Mouse (Mus musculus) neutrophil, adult 5-6 weeks (primary cell): ENCODE data around the gene Gfpt1. TPM values are rescaled to one million over a fixed set of nuclear protein-coding genes. Genes with fewer than 3 reads are reported as not detected.
"Not testable (repeated sequence)": the region's sequence is repeated elsewhere in the genome, so short reads cannot be mapped to it uniquely, and the experiment has no call there.

Experiments used
- ATAC-seq: fragments of 151-379, 151-347 bp; 2 replicates; pipeline ENCODE4 v1.8.0; 2017; ENCODE audit warnings: mild to moderate bottlenecking, moderate TSS enrichment; ENCODE audit not compliant: insufficient number of reproducible peaks, poor library complexity, low FRiP score, severe bottlenecking; ENCODE audit errors: extremely low read depth
- total RNA-seq: library from RNA; stranded (forward); fragments of 200-1000 nt; gene quantifications from 2 replicates; pipeline ENCODE4 v1.2.3, GENCODE M21; 2017

The Gfpt1 gene
- total RNA-seq, result 24.4 and 24.9 TPM in 2 replicates

DNA sequence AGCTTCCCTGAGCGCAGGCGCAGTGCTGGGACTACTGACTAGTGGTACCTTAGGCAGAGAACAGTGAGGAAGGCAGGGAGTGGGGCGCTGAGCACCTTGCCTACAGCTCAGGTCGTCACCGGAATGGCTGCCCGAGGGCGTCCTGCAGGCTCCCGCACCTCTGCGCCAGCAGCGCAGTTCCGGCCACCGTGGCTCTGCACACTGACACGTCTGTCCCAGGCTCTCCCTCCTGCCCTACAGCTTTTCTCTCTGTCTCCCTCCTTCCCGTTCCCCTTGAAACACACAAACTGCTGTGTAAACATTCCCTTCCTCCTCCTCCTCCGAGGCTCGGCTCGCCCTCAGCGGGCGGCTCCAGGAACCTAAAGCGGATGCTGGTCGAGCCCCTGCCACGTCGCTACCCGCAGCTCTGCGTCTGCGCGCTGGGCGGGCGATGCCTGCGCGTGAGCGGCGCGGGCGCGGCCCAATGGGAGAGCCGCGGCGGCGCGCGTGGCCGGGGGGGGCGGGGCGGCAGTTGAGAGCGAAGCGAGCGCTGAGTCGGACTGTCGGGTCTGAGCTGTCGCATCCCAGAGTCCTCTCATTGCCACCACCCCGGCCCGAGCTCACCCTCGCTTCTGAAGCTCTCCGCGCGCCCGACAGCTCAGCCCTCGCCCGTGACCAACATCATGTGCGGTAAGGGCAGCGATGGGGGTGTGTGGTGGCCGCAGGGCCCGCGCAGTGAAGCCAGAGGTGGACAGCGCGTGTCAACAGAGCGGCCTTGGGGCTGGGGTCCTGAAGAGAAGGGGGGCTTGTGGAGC, at the start of gene Gfpt1:
TSS of gene Gfpt1 (plus strand) at position 510 of the 794 bp plus-strand sequence.
- peak; percentile 84 for ATAC-seq

DNA sequence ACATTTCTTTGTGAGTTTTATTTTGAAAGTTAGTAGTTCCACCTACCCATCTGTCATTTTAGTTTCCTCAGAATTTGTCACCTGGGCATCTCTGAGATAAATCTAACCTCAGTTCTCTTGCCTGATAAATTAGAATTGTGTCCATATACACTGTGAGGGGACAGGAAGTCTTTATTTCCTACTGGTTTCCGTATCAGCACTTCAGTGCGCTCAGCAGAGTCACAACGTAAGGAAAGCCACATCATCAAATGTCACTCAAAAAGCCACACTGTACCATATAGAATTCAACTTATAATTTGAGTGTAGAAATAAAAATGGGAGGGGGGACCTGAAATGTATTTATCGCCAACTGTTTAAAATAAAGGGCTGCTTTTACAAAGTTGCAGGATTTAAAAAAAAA, 48.4 kb upstream of the Gfpt1 start:
- no peak for ATAC-seq

DNA sequence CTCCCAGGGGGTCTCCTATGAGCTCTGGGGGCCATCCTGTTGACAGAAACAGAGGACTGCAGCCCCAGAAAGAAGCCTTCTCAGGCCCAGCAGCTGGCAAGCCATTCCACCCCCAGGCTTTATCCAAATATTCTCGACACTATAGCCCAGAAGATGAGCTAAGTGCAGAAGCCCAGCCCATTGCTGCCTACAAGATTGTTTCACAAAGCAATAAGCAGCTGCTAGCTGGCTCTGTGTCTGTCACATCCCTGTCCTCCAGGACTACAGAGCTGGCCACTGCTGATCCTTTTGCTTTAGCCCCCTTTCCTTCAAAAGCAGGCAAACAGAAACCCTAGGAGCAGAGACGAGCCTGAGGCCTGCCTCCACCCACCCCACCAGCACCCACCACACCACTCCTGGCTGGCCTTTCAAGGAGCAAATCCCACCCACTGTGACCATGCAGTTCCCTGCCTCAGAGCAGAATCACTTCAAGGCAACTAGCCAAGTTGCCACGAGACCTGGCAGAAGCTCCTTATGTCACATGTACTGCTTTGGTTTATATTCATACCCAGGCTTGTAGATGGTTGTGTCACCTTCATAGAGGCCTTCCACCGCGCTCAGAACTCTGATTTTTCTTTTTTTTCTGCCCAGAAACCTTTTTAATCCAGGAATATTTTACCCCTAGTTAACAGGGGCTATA, 45.9 kb upstream of the Gfpt1 start:
- ATAC-seq, result no peak

DNA sequence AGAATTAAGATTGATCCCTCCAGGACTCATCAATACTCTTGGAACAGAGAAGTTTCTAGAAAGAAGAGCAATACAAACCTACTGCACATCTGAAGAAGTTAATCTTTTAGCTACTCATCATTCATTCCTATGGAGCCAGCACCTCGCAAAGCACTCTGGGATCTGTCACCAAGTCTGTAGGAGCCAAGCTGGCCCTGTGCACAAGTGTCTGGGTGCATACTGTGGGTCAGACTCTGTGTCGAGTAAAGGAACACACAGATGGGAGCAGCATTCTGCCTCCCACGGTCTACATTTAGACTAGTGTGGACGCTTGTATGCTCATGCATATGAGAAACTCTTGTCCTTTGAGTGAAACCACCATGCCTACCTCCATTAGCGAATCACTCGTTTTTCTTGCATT, 45.3 kb upstream of the Gfpt1 start:
- no peak for ATAC-seq

DNA sequence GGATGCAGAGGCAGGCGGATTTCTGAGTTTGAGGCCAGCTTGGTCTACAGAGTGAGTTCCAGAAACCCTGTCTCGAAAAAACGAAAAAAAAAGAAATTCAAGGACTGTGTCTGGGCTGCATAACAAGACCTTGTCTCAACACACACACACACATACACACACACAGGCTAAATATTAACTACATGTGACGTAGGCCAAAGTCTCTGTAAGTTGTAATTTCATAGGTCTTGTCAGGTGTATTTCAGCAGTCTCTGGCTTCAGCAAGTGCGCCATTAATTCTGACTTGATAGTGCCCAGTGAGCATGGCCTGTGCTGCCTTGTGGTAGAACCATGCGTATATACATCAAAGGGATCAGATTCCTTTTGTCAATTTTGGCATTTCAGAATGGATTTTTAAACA, 40.7 kb upstream of the Gfpt1 start:
- ATAC-seq, result no peak

DNA sequence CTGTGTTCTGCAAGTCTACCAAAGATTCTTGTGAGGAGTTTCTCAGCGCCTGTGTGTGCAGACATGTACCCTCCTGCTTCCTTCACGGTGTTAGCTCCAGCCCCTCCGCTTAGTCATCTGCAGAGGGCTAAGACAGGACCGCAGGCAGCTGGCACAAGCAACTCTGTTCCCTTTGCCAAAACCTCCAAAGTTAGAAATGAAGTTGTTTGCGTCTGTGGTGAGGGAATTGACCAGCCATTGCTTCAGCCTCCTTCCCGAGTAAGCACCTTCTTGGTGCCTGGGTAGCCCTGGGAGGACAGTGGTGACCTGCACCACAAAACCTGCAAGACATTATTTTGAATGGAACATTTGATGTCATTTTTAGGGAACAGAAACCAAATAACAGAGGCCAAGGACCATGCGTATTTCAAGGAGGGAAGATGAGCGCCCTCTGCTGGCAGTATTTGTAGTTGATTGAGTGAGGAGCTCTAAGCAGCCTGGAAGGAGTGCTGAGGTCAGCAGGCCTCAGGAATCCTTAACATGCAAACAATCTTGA, 40.1 kb upstream of the Gfpt1 start:
- peak; percentile 85 for ATAC-seq

DNA sequence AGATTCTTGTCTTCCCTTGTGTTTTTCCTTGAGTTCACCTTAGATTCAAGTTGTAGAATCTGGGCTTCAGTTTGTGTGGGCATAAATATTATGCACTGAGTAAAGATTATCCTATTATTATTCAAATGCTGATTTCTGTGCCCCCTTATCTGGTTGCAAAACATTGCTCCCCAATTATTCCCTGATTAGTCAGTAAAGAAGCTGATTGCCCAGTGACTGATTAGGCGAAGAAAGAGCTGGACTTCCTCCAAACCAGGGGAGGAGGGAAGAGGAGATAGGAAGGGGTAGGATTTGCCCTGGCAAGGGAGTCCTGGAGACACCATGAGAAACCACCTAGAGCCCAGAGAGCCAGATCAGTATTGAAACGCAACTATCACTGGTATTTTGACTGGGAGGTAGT, 38.5 kb upstream of the Gfpt1 start:
- ATAC-seq, result no peak

DNA sequence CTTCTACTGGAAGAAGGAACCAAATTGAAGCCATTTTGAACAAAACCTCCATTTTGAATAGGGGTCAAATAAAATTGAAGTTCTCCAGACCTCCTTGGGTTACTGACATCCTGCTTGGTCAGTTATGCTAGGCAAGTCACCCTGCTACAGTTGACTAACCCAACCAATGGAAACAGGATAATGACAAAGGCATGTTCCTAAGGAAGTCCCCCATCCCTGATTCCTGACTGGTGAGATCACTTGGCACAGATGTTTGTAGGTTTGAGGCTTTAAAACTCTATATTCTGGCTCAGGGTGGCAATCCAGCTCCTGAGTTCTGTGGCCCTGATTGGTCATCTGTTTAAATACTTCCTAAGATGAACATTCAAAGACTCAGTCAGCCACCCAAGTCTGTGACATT, 37.1 kb upstream of the Gfpt1 start:
- no peak for ATAC-seq

DNA sequence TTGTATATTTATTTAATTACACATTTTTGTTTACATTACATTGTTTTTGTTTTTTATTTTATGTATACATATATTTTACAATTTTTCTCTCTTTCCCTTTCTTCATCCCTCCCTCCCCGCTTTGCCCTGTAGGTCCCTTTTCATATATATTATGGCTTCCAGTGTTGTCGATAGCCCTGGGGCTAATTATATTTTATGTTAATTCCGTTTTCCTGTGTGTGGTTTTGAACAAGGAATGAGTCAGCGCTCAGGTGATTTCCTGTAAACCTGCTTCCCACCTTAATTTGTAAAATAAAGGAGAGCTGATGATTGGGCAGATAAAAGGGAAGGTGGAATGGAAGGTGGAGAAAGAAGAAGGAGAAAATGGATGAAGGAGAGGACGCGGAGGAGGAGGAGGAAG, 33.8 kb upstream of the Gfpt1 start, which contains the start of gene Nfu1:
TSS of gene Nfu1 (plus strand) at position 350 of the 400 bp plus-strand sequence.
- no peak for ATAC-seq

DNA sequence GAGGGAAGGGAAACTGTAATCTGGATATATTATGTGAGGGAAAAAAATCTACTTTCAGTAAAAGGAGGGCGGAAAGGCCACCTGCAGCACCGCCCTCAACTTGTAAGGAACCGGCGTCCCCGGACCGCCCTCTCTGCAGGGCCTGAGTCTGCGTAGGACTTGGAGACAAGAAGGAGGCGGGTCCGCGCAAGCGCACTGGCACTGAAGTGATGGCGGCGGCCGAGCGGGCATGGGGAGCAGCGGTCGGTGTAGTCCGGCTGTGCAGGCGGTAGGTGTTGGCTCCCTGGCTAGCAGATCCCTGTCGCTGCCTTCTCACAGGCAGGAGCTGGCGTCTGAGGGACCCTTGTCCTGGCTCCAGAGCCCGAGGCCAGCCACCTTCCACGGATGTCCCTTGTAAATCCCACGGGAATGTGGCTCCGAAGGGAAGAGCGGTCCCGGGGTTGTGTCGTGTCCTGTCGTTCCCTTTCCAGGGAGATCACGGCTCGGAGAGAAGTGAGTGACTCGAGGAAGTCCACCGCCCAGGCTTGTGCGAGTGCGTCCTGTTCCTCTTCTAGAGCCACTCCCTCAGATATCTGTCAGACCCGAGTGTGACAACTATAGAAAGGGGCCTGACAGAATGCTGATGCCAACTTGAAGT, 32.8 kb upstream of the Gfpt1 start:
- ATAC-seq, result peak; percentile 95

DNA sequence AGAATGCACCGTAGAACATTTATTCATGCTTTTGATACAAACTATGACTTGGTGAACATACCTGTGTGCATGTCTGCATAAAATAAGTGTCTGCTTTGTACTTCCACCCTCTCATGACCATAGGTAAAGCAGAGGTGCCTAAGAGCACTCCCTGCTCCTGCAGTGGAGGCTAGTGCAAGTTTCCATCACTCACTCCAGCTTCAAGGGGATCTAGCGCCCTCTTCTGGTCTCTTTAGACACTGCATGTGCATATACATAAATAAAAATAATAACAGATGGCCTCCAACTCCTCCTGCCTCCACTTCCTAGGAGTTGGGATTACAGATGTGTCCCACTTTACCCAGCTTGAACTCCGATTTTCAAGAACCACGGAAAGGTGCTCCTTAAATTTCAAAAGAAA, 25.7 kb upstream of the Gfpt1 start:
- ATAC-seq, result peak; percentile 62; the same call in 1 of the 2 replicates

DNA sequence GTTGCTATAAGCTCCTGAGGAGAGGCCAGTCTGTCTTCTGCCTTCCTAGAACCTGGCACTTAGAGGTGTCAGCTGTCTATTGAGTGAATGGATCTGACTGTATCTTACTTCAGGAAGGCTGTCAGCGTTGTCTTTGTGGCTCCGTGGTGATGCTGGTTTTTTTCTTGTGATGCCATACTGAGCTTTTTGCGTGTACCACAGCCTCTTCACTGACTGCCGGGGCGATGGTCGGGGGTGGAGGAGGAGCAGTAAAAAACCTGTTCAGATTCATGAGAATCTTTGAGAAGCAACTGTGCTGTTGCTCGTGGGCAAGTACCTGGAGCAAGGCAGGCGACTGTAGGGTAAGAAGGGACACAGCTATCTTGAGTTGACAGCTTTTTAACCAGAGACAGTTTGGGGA, 23.8 kb upstream of the Gfpt1 start:
- ATAC-seq, result no peak

DNA sequence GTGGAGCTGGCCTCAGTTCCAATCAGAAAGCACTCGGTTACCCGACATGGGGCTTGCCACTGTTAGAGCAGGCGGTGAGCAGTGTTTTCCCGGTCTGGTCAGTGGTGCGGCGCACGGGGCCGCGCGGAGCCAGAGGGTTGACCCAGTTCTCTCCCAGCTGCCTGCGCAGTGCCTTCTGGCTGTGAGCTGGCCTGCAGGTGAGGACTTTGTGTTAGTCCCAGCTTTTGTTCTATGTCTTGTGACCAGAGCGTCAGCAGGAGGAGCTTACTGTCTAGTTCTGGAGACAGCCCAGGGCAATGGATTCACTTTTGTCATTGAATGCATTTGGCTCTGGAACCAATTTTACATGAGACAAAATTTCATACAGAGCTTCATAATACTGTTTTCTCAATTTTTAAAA, 20.9 kb upstream of the Gfpt1 start:
- no peak for ATAC-seq

DNA sequence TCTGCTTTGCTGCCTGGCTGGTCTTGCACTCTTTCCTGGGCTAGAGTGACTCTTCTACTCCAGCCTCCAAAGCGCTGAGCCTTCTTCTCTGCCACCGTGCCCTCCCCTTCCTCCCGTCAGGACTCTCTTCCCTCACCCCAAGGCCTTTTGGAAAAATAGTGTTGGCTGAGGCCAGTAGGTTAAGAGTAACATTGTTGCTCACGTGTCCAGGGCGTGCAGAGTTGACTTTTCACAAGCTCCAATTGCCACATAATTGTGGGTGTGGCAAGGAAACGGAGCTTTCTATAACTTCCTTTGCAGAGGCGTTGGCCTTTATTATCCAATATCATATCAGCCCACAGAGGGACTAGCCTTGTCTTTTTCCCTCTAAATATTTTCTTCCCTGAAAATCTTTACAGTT, 15.7 kb upstream of the Gfpt1 start:
- ATAC-seq, result peak; percentile 26; the same call in 1 of the 2 replicates

DNA sequence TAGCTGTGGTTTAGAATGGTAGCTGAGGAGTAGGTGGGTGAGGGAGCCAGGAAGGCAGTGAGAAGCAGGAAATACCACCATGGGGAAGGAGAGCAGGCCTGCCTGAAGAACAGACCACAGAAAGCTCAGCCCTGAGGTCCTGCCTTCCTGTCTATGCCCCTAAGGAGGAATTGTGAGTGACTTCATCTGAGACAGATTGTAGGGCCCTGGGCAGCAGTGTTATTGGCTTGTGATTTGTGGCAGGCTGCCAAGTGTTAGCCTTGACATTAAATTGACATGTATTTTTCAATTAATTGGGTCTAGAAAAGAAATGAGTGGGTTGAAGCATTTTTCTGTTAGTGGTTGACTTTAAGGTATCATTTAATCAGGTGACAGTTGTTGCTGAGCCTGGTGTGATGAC, 13.8 kb upstream of the Gfpt1 start:
- no peak for ATAC-seq

DNA sequence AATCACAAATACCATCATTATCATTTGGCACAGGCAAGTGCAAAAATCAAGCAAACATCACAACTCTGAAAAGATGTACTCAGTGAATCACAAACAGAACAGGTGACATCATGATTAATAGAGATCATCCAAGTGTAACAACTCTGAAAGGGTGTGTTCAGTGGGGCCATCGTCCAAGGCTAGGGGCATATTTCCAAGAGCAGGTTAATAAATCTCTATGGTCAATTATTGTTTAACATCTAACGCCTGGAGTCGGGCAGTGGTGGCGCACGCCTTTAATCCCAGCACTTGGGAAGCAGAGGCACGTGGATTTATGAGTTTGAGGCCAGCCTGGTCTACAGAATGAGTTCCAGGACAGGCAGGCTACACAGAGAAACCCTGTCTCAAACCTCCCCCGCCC, 11.3 kb upstream of the Gfpt1 start:
- ATAC-seq, result not testable (repeated sequence)

DNA sequence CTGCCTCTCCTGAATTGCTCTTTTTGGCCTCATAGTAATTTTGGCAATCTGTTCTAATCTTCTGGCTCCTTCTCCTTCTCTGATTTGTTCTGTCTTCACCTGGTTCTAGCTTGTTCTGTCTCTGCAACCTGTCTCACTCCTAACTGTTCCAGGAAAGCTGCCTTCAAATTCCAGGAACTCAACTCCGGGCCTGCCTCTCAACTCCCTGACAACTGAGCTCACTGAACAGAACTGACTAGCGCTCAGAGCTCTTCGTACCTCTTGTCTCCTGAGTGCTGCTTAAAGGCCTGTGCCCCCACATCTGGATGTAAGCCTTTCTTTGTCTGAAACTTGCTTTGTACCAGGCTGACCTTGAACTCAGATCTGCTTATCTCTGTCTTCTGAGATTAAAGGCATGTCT, 10.2 kb upstream of the Gfpt1 start:
- no peak for ATAC-seq

DNA sequence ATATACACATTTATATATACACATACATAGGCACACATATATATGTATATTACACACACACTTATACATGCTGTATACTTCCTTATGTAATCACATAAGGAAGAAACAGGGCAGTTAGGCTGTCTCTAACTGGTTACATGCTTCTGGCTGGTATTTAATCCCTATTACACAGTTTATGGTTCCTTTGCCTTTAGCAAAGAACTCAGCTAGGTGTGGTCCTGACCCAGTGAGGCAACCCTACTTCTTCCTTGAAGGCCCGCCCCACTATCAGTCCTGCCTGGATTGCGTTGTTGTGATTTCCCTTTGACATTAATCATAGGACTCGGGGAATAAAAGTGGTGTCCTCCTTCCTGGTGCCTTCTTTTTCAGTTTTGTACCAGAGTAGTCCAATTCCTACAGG, 8.3 kb upstream of the Gfpt1 start:
- no peak for ATAC-seq

DNA sequence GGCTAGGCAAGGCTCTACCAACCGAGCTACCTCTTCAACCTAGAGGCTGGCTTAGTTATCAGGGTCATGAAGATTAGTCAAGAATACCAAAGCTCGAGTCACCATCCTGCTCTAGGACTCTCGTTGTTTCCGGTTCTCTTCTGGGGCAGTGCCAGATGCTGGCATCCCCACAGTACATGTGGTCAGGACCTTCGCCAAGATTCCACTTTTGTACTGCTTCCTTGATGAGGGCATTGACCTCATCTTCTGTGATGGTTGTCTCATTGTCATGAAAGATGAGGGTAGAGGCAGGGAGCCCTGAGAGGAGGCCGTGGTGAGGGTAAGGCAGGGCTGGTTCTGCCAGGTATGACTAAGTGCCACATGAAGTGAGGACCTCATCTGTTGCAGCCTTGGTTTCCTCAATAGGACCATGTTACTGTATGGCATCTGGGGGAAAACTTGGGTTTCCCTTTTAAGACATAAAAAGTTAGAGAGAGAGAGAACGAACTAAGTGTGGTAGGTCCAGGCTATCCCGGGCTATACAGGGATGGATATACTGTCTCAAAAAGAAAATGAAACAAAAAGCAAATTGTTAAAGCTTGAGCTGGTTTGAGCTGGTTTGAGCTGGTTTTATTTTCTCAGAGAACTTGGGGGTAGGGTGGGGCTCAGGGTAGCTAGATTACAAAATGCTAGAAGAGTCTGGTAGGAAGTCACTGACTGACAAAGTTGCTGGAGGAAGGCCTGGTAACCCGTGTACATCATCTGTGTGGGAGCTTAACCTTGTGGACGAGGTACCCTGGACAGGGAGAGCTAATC, 4.6 kb upstream of the Gfpt1 start:
- no peak for ATAC-seq
